Comparison of ENCODE assay signal across 10 mouse cellular contexts in genomic region chr13:6636520-6636919, GRCm38 (mm10). TPM values are rescaled to one million over a fixed set of nuclear protein-coding genes. Genes with fewer than 3 reads are reported as not detected.
DNase-seq lines count a peak whose midpoint lies in the region; ATAC-seq and TF ChIP-seq lines count a peak whose summit lies in the region.
"Had no signal": no experiment of that assay in that cellular context is flagged by ENCODE, and none has a peak within 500 bp of the region (broad histone marks: within the 10 kb centered on the region; RNA-seq: fewer than 3 reads in every experiment).

No protein-coding gene starts in this region.

- no peak for TF ChIP-seq EP300 in liver, embryonic 14.5 days (IDR thresholded peaks at IDR 0.05; ENCODE audit: low read depth)

- no peaks in the 10 kb centered on the region for H3K27me3 ChIP-seq in lung, embryonic 14.5 days (ENCODE audit: insufficient read depth, low read length)
- no peaks in the 10 kb centered on the region for H3K27me3 ChIP-seq in liver, embryonic 14.5 days (ENCODE audit: control insufficient read depth, insufficient read depth, low read length)
- H3K27me3 ChIP-seq: lung, embryonic 15.5 days had no signal

- no peaks in the 10 kb centered on the region for H3K36me3 ChIP-seq in lung, embryonic 14.5 days (ENCODE audit: insufficient read depth)
- no peaks in the 10 kb centered on the region for H3K36me3 ChIP-seq in liver, embryonic 14.5 days (replicated peaks; ENCODE audit: control insufficient read depth, insufficient read depth, low read depth)
- H3K36me3 ChIP-seq: lung, embryonic 15.5 days had no signal

- H3K4me2 ChIP-seq in lung, embryonic 14.5 days: no peak overlapping the region
- H3K4me2 ChIP-seq in liver, embryonic 14.5 days (ENCODE audit: low read depth): no peak overlapping the region
- H3K4me2 ChIP-seq: lung, embryonic 15.5 days had no signal

- no peak for TF ChIP-seq CTCF in lung, embryonic 14.5 days (IDR thresholded peaks at IDR 0.05; ENCODE audit: low read depth)
- no peak for TF ChIP-seq CTCF in lung, adult 2 months (IDR thresholded peaks at IDR 0.05; ENCODE audit: insufficient read depth, low read length)
- no peak for TF ChIP-seq CTCF in liver, embryonic 14.5 days (IDR thresholded peaks at IDR 0.05; ENCODE audit: low read depth)

- no peak overlapping the region for H3K4me3 ChIP-seq in lung, embryonic 14.5 days (ENCODE audit: low read depth, low read length)
- H3K4me3 ChIP-seq in lung, adult 2 months (replicated peaks; ENCODE audit: extremely low read depth, low read depth, low read length): no peak overlapping the region
- no peak overlapping the region for H3K4me3 ChIP-seq in liver, embryonic 14.5 days (ENCODE audit: insufficient read depth in 1 of 2, low read depth in 2 of 2, low read length in 2 of 2)
- H3K4me3 ChIP-seq: lung, embryonic 15.5 days had no signal

- H3K9me3 ChIP-seq in lung, embryonic 14.5 days (ENCODE audit: low read depth, low read length): no peaks in the 10 kb centered on the region
- no peaks in the 10 kb centered on the region for H3K9me3 ChIP-seq in liver, embryonic 14.5 days (ENCODE audit: control insufficient read depth, low read length)
- H3K9me3 ChIP-seq: lung, embryonic 15.5 days had no signal

- TF ChIP-seq POLR2A in lung, adult 2 months (IDR thresholded peaks at IDR 0.05; ENCODE audit: borderline replicate concordance, extremely low read depth, low read depth, low read length): no peak

- H3K4me1 ChIP-seq in lung, embryonic 14.5 days (ENCODE audit: insufficient read depth): peaks cover 10% of the 10 kb centered on the region
- peaks cover 12% of the 10 kb centered on the region for H3K4me1 ChIP-seq in lung, adult 2 months (ENCODE audit: control insufficient read depth, insufficient read depth, low read length)
- peaks cover 0 to 21% of the 10 kb centered on the region in 2 experiments; a peak in 2 of 4 replicates for H3K4me1 ChIP-seq in liver, embryonic 14.5 days (replicated peaks; ENCODE audit: control insufficient read depth in 2 of 2, insufficient read depth in 2 of 2, low read length in 1 of 2)

- ATAC-seq in lung, embryonic 14.5 days (ENCODE audit: insufficient read depth): peak; percentile 8; the same call in 1 of the 2 replicates
- ATAC-seq in liver, embryonic 14.5 days (ENCODE audit: insufficient read depth): peak; percentile 40; the same call in 1 of the 2 replicates

- DNase-seq in gastrocnemius, adult 18-20 months (ENCODE audit: low spot score): peak; percentile 22
- no peak for DNase-seq in gastrocnemius, postnatal 14 days
- DNase-seq in lung, embryonic 14.5 days: peak; percentile 59
- no peak for DNase-seq in lung, adult 2 months
- no peak for DNase-seq in liver, embryonic 14.5 days (ENCODE audit: low read depth in 3 of 3, low spot score in 3 of 3)
- peak; percentile 76 for DNase-seq in yolk sac, embryonic 10.5 days (ENCODE audit: low spot score)
- DNase-seq in layer of hippocampus, postnatal 14 days (ENCODE audit: low spot score in 2 of 2): no peak
- no peak for DNase-seq in frontal cortex, postnatal 10 days (ENCODE audit: low spot score in 2 of 2)
- DNase-seq: cerebellum, adult 18-20 months had no signal

- H3K27ac ChIP-seq in lung, embryonic 14.5 days (ENCODE audit: low read depth): no peak overlapping the region; the same call in 1 of the 2 replicates
- no peak overlapping the region for H3K27ac ChIP-seq in liver, embryonic 14.5 days
- H3K27ac ChIP-seq: lung, embryonic 15.5 days had no signal

- no peak overlapping the region for H3K9ac ChIP-seq in lung, embryonic 14.5 days
- no peak overlapping the region for H3K9ac ChIP-seq in liver, embryonic 14.5 days (replicated peaks)
- H3K9ac ChIP-seq: lung, embryonic 15.5 days had no signal

- intact Hi-C loops in gastrocnemius, postnatal 14 days (cut with DNase I; ENCODE audit: low total_unique reads): no loop called here

- 45% methylated on average over 6 of the region's 6 CpGs for WGBS in lung, embryonic 14.5 days
- WGBS in lung, adult 2 months: 53% methylated on average over 6 of the region's 6 CpGs
- 55% methylated on average over 6 of the region's 6 CpGs for WGBS in liver, embryonic 14.5 days (ENCODE audit: insufficient replicate concordance)

RNA-seq across cellular contexts. Expression of gene Pfkp, which starts 12.1 kb away (rescaled TPM):
- total RNA-seq in gastrocnemius, adult 18-20 months (2021): 1 to 10 TPM; 4.6 to 7.9 TPM
- 1 to 10 TPM; 6.7 to 8.2 TPM for total RNA-seq in gastrocnemius, postnatal 14 days (2021)
- polyA plus RNA-seq in lung, embryonic 14.5 days (2014; fragmentation: Nextera tagmentation; extraction: Ambion mirVana): 20.0 and 20.8 TPM in 2 replicates
- 60.3 and 79.6 TPM in 2 replicates for polyA plus RNA-seq in lung, adult 2 months (2012; rRNA removed)
- polyA plus RNA-seq in liver, embryonic 14.5 days (2012; rRNA removed): 1.5 and 2.1 TPM in 2 replicates
- 2.9 and 5.4 TPM in 2 replicates for polyA plus RNA-seq in liver, embryonic 14.5 days (2014; fragmentation: Nextera tagmentation; extraction: Ambion mirVana)
- 100 to 1,000 TPM; 245 to 257 TPM for total RNA-seq in layer of hippocampus, postnatal 14 days (2021)

Comparison
In these comparisons a context has a peak if more than half of its experiments do, and no peak if none do; other contexts are left out.
1. DNase-seq: peak in gastrocnemius, adult 18-20 months (single experiment), lung, embryonic 14.5 days (single experiment) and yolk sac, embryonic 10.5 days (single experiment); none in gastrocnemius, postnatal 14 days (single experiment), lung, adult 2 months (single experiment), liver, embryonic 14.5 days (0 of 3), layer of hippocampus, postnatal 14 days (0 of 2) and frontal cortex, postnatal 10 days (0 of 2).
2. RNA of gene Pfkp, which starts 12.1 kb away (total RNA-seq): 245 to 257 TPM in layer of hippocampus, postnatal 14 days; 6.7 to 8.2 TPM in gastrocnemius, postnatal 14 days and 4.6 to 7.9 TPM in gastrocnemius, adult 18-20 months; every median in the first group is over 10 times any median in the second.